Mouse (Mus musculus) liver, adult 2 months (tissue): ENCODE results near the gene Trim14.

Experiments used
- CTCF ChIP-seq: fragments of 200-500 bp; IDR thresholded peaks from 2 replicates; pipeline ENCODE4 v1.5.1; 2011; ENCODE audit warnings: low read depth, low read length, control low read depth
- POLR2A ChIP-seq: fragments of 200-500 bp; IDR thresholded peaks from 2 replicates; pipeline ENCODE4 v1.6.1; 2011; ENCODE audit warnings: low read length, control low read depth; ENCODE audit not compliant: insufficient read depth; ENCODE audit errors: extremely low read depth

GRCm38 (mm10) chr4:46535840-46536361, at the start of gene Trim14:
- TF ChIP-seq POLR2A: peak; percentile 93
- peak; percentile 74 for TF ChIP-seq CTCF
